ENCODE assay signal across 30 mouse cellular contexts in the genomic region with DNA sequence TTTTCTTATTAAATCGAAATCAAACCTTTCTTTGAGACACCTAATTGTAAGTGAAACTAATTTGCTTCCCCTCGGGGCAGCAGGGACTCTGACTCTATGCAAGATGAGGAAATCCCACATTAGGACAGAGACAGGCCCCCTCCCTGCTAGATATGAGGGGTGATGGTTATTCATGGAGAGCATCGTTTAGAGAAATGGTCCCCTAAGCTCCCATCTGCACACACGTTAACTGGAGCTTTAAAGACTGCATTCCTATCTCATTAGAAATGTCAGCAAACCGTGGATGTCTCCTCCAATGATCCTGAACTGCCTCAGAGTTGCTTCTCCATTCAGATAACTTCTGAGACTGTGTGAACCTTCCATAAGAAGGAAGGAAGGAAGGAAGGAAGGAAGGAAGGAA.
"Had no signal": no experiment of that assay in that cellular context is flagged by ENCODE, and none has a peak within 500 bp of the region (broad histone marks: within the 10 kb centered on the region; RNA-seq: fewer than 3 reads in every experiment).

No protein-coding gene starts in this region.

- H3K9ac ChIP-seq: limb, embryonic 12.5 days; limb, embryonic 13.5 days; limb, embryonic 15.5 days; liver, embryonic 12.5 days; liver, embryonic 13.5 days; liver, embryonic 14.5 days; liver, embryonic 15.5 days; liver, postnatal 0 days; lung, embryonic 14.5 days; lung, embryonic 15.5 days; midbrain, embryonic 12.5 days; midbrain, embryonic 13.5 days had no signal

- H3K36me3 ChIP-seq: limb, embryonic 10.5 days; limb, embryonic 12.5 days; limb, embryonic 13.5 days; limb, embryonic 15.5 days; liver, embryonic 12.5 days; liver, embryonic 13.5 days; liver, embryonic 15.5 days; lung, embryonic 15.5 days; midbrain, embryonic 12.5 days; midbrain, embryonic 13.5 days had no signal

- H3K27me3 ChIP-seq: limb, embryonic 12.5 days; limb, embryonic 13.5 days; limb, embryonic 15.5 days; liver, embryonic 12.5 days; liver, embryonic 13.5 days; liver, embryonic 15.5 days; lung, embryonic 15.5 days; megakaryocyte, embryonic 14.5 days had no signal

- H3K4me1 ChIP-seq: limb, embryonic 10.5 days; limb, embryonic 12.5 days; limb, embryonic 13.5 days; limb, embryonic 15.5 days; liver, embryonic 12.5 days; liver, embryonic 13.5 days; liver, embryonic 15.5 days; lung, embryonic 15.5 days; megakaryocyte, embryonic 14.5 days had no signal

- H3K4me2 ChIP-seq: limb, embryonic 12.5 days; limb, embryonic 13.5 days; limb, embryonic 15.5 days; liver, embryonic 11.5 days; liver, embryonic 12.5 days; liver, embryonic 13.5 days; liver, embryonic 15.5 days; lung, embryonic 14.5 days; lung, embryonic 15.5 days; midbrain, embryonic 11.5 days; midbrain, embryonic 12.5 days; midbrain, embryonic 13.5 days had no signal

- H3K27ac ChIP-seq: left cerebral cortex, adult 2 months; limb, embryonic 10.5 days; limb, embryonic 12.5 days; limb, embryonic 13.5 days; limb, embryonic 15.5 days; liver, embryonic 12.5 days; liver, embryonic 13.5 days; liver, embryonic 14.5 days; liver, embryonic 15.5 days; lung, embryonic 15.5 days; macrophage; midbrain, embryonic 12.5 days; midbrain, embryonic 13.5 days had no signal

- H3K4me3 ChIP-seq: left cerebral cortex, adult 2 months; limb, embryonic 10.5 days; limb, embryonic 12.5 days; limb, embryonic 13.5 days; limb, embryonic 15.5 days; liver, embryonic 12.5 days; liver, embryonic 13.5 days; liver, embryonic 15.5 days; lung, embryonic 15.5 days; megakaryocyte, embryonic 14.5 days; midbrain, embryonic 12.5 days; midbrain, embryonic 13.5 days; myocyte had no signal

- H3K9me3 ChIP-seq: limb, embryonic 10.5 days; limb, embryonic 12.5 days; limb, embryonic 13.5 days; limb, embryonic 15.5 days; liver, embryonic 12.5 days; liver, embryonic 13.5 days; liver, embryonic 15.5 days; lung, embryonic 15.5 days; megakaryocyte, embryonic 14.5 days; midbrain, embryonic 12.5 days; midbrain, embryonic 13.5 days had no signal

- DNase-seq: layer of hippocampus, postnatal 36 days; left cerebral cortex, postnatal 4 days; liver; liver, embryonic 13.5 days; liver, postnatal 0 days; lung, adult 18-20 months; lung, adult 2 months; lung, embryonic 14.5 days; lung, postnatal 10 days; lung, postnatal 14 days; lung, postnatal 36 days; lung, postnatal 4 days had no signal

- ATAC-seq: liver, embryonic 12.5 days; liver, postnatal 0 days; lung, postnatal 0 days; midbrain, embryonic 13.5 days; midbrain, embryonic 16.5 days had no signal
